Mouse (Mus musculus) adrenal gland, postnatal 10 days (tissue): ENCODE data around the gene Tbx21. TPM values are rescaled to one million over a fixed set of nuclear protein-coding genes. Genes with fewer than 3 reads are reported as not detected.

ENCODE experiments used
- microRNA-seq: library from miRNA; unstranded; fragments of <30 nt; microRNA quantifications from one replicate; pipeline ENCODE4 v1.2.0, GENCODE M21; 2021
- total RNA-seq, 2 experiments: library from RNA; stranded (reverse); gene quantifications; 2 replicates each; pipeline ENCODE4 v1.2.3; 2021

Gene Tbx21
- total RNA-seq, 2 experiments from 2014 or later = 0.21 to 0.64 TPM

Small RNA genes lying within 50 kb of the gene (microRNA-seq; reads per million reads assigned to microRNA genes)
- not detected for gene Mir7235
- not detected for gene Mir8103

Other genes starting within 250 kb of the Tbx21 start
- 10 to 100 TPM; 54.1 to 54.9 TPM for gene Cdk5rap3, start 198.8 kb downstream of the Tbx21 start, total RNA-seq
- gene Prr15l, start 187.2 kb downstream of the Tbx21 start, total RNA-seq = under 1 TPM; 0.24 to 0.66 TPM
- 10 to 100 TPM; 29.1 to 32.5 TPM for gene Pnpo, start 171.3 kb downstream of the Tbx21 start, total RNA-seq
- gene Sp2, start 132.4 kb downstream of the Tbx21 start, total RNA-seq = 10 to 100 TPM; 14.3 to 16.3 TPM
- under 1 TPM; 0.18 to 0.30 TPM for gene Sp6, start 101.9 kb downstream of the Tbx21 start, total RNA-seq
- 10 to 100 TPM; 22.5 to 25.9 TPM for gene Scrn2, start 85.4 kb downstream of the Tbx21 start, total RNA-seq
- 1 to 10 TPM; 1.0 to 1.1 TPM for gene Lrrc46, start 73.9 kb downstream of the Tbx21 start, total RNA-seq
- 100 to 1,000 TPM; 137 to 139 TPM for gene Mrpl10, start 73.8 kb downstream of the Tbx21 start, total RNA-seq
- 10 to 100 TPM; 10.2 to 13.2 TPM for gene Osbpl7, start 64.7 kb downstream of the Tbx21 start, total RNA-seq
- gene Tbkbp1, start 36.2 kb upstream of the Tbx21 start, total RNA-seq = 10 to 100 TPM; 20.9 to 25.4 TPM
- gene Kpnb1, start 72.5 kb upstream of the Tbx21 start, total RNA-seq = 100 to 1,000 TPM; 109 to 115 TPM
- 10 to 100 TPM; 63.2 to 68.3 TPM for gene Npepps, start 165.3 kb upstream of the Tbx21 start, total RNA-seq
- gene Mrpl45, start 200.4 kb upstream of the Tbx21 start, total RNA-seq = 10 to 100 TPM; 40.1 to 52.8 TPM
- gene Gpr179, start 236.7 kb upstream of the Tbx21 start, total RNA-seq = 1 to 10 TPM; 3.0 to 3.4 TPM
- gene Socs7, start 247.2 kb upstream of the Tbx21 start, total RNA-seq = 10 to 100 TPM; 16.9 to 20.1 TPM